Mouse (Mus musculus): Measurements from ENCODE around the gene Apobec1. TPM values are rescaled to one million over a fixed set of nuclear protein-coding genes. Genes with fewer than 3 reads are reported as not detected.

Apobec1 gene
- polyA plus RNA-seq, 1 experiment = 3.2 TPM

DNA sequence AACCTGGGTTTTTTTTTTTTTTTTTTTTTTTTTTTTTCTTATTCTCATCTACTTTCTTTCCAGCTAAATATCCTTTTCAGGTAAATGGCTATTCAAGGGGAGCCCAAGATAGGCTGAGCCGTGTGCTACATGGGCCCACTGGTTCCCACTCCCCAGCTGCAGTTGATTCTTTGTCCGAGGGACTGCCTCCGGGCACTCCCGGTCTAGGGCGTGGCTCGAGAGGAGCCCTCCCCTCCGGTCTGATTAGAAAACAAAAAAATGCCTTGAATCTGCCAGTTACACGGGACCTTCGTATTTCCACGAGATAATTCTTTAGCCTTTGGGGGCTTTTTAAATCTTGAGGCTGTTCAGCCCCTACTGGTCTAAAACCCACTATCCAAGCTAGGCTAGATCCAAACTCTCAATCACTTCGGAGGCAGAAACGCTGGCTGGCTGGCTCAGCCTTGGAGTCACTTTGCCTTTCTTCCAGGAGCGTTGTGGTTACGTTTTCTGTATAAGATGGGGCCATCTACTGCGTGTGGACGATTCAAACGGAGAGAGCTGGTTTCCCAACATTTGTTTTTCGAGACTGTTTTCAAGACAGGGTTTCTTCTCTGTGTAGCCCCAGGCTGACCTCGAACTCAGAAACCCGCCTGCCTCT, 25.3 kb upstream of the Apobec1 start:
- WGBS = 47% methylated on average over 20 of the region's 20 CpGs
- TF ChIP-seq CTCF (IDR thresholded peaks at IDR 0.05; ENCODE audit: borderline replicate concordance, insufficient read depth, low read depth, low read length) = no peak
- no peak for TF ChIP-seq POLR2A (IDR thresholded peaks at IDR 0.05; ENCODE audit: borderline replicate concordance, insufficient read depth, low read length)
- H3K27me3 ChIP-seq (ENCODE audit: control insufficient read depth, insufficient read depth, low read length) = peaks cover 2% of the 10 kb centered on the region; the same call in 1 of the 2 replicates
- H3K4me3 ChIP-seq (replicated peaks; ENCODE audit: insufficient read depth, low read depth, low read length) = no peak overlapping the region
- no peaks in the 10 kb centered on the region for H3K4me1 ChIP-seq (ENCODE audit: control insufficient read depth, insufficient read depth, low read length)
- DNase-seq = no peak
- H3K27ac ChIP-seq (ENCODE audit: insufficient read depth, low read length) = no peak overlapping the region

DNA sequence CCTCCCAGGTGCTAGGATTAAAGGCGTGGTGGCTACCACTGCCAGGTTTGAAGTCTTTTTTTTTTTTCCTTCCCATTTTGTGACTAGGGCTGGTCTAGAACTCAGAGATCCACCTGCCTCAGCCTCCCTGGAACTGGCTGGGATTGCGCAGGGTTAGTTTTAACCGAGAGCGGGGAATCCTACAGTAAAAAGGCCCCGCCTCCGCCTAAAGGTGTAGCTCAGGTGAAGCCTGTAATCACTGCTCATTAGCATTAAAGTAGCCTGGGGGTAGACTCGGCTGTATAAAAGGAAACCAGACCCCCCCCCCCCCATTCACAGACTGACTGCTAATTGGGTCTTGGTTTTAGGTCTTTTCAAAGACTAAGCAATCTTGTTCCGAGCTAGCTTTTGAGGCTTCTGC, 23.9 kb upstream of the Apobec1 start, which contains the start of gene Dppa3:
TSS of gene Dppa3 (plus strand) at position 301 of the 400 bp plus-strand sequence.
- WGBS = 91% methylated on average over 8 of the region's 8 CpGs
- TF ChIP-seq CTCF (IDR thresholded peaks at IDR 0.05; ENCODE audit: borderline replicate concordance, insufficient read depth, low read depth, low read length) (no peak), POLR2A (IDR thresholded peaks at IDR 0.05; ENCODE audit: borderline replicate concordance, insufficient read depth, low read length) (no peak)
- DNase-seq = no peak
- no peak within 1 kb of the TSS for H3K27ac ChIP-seq (ENCODE audit: insufficient read depth, low read length)
- H3K27me3 ChIP-seq (ENCODE audit: control insufficient read depth, insufficient read depth, low read length) = peaks cover 2% of the 10 kb centered on the region; the same call in 1 of the 2 replicates
- H3K4me3 ChIP-seq (replicated peaks; ENCODE audit: insufficient read depth, low read depth, low read length) = no peak within 1 kb of the TSS
- no peaks in the 10 kb centered on the region for H3K4me1 ChIP-seq (ENCODE audit: control insufficient read depth, insufficient read depth, low read length)

- Histone ChIP-seq H3K27ac (ENCODE audit: insufficient read depth, low read length) (no peak overlapping the region), H3K4me1 (ENCODE audit: control insufficient read depth, insufficient read depth, low read length) (no peaks in the 10 kb centered on the region), H3K4me3 (replicated peaks; ENCODE audit: insufficient read depth, low read depth, low read length) (no peak overlapping the region), H3K27me3 (ENCODE audit: control insufficient read depth, insufficient read depth, low read length) (peaks cover 2% of the 10 kb centered on the region; the same call in 1 of the 2 replicates)
- no peak for DNase-seq
- 57% methylated on average over 4 of the region's 4 CpGs for WGBS
- TF ChIP-seq POLR2A (IDR thresholded peaks at IDR 0.05; ENCODE audit: borderline replicate concordance, insufficient read depth, low read length) = no peak
Measured at GRCm38 (mm10) chr6:122625156-122625555, 22.9 kb upstream of the Apobec1 start.

DNA sequence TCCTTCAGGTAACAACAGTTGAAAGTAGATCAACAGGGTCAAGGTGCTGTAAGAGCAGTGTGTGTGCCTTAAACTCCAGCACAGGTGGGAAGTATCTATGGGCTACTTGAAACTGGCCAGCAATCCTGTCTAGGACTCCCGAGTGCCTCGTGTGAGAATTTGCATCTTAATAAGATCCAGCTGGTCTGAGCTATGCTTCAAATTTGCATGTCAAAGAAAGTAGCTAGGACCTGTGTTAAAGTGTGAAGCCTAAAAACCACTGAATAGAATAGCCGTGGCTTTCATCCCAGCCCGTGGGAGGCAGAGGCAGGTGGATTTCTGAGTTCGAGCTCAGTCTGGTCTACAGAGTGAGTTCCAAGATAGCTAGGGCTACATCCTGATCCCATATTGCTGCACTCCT, 22.2 kb upstream of the Apobec1 start:
- no peak for DNase-seq
- no peak for TF ChIP-seq CTCF (IDR thresholded peaks at IDR 0.05; ENCODE audit: borderline replicate concordance, insufficient read depth, low read depth, low read length)
- no peak for TF ChIP-seq POLR2A (IDR thresholded peaks at IDR 0.05; ENCODE audit: borderline replicate concordance, insufficient read depth, low read length)
- Histone ChIP-seq H3K4me1 (ENCODE audit: control insufficient read depth, insufficient read depth, low read length) (no peaks in the 10 kb centered on the region), H3K27ac (ENCODE audit: insufficient read depth, low read length) (no peak overlapping the region), H3K4me3 (replicated peaks; ENCODE audit: insufficient read depth, low read depth, low read length) (no peak overlapping the region), H3K27me3 (ENCODE audit: control insufficient read depth, insufficient read depth, low read length) (peaks cover 2% of the 10 kb centered on the region; the same call in 1 of the 2 replicates)
- 19% methylated on average over 5 of the region's 5 CpGs for WGBS

DNA sequence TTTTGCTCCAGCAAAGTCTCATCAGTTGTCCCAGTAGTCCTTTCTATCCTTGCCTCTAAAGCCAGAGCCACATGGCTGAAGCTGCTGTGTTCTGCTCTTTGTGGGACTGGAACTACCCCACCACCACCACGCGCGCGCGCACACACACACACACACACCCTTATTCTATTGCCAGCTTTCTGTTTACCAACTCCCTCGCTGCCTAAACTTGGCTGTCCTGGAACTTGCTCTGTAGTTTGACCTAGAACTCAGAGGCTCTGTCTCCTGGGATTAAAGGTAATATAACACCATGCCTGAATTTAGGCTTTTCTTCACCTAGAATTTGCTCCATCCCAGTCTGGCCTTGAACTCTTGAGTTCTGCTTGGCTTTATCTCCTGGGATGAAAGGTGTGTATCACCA, 18.8 kb upstream of the Apobec1 start:
- WGBS = 92% methylated on average over 6 of the region's 6 CpGs
- H3K4me3 ChIP-seq (replicated peaks; ENCODE audit: insufficient read depth, low read depth, low read length) = no peak overlapping the region
- TF ChIP-seq POLR2A (IDR thresholded peaks at IDR 0.05; ENCODE audit: borderline replicate concordance, insufficient read depth, low read length) (no peak), CTCF (IDR thresholded peaks at IDR 0.05; ENCODE audit: borderline replicate concordance, insufficient read depth, low read depth, low read length) (no peak)
- no peak for DNase-seq
- no peak overlapping the region for H3K27ac ChIP-seq (ENCODE audit: insufficient read depth, low read length)
- no peaks in the 10 kb centered on the region for H3K27me3 ChIP-seq (ENCODE audit: control insufficient read depth, insufficient read depth, low read length)
- H3K4me1 ChIP-seq (ENCODE audit: control insufficient read depth, insufficient read depth, low read length) = no peaks in the 10 kb centered on the region

GRCm38 (mm10) chr6:122616022-122616421, 13.8 kb upstream of the Apobec1 start:
- no peaks in the 10 kb centered on the region for H3K4me1 ChIP-seq (ENCODE audit: control insufficient read depth, insufficient read depth, low read length)
- no peak for TF ChIP-seq POLR2A (IDR thresholded peaks at IDR 0.05; ENCODE audit: borderline replicate concordance, insufficient read depth, low read length)
- no peak for TF ChIP-seq CTCF (IDR thresholded peaks at IDR 0.05; ENCODE audit: borderline replicate concordance, insufficient read depth, low read depth, low read length)
- H3K27me3 ChIP-seq (ENCODE audit: control insufficient read depth, insufficient read depth, low read length) = no peaks in the 10 kb centered on the region
- no peak overlapping the region for H3K27ac ChIP-seq (ENCODE audit: insufficient read depth, low read length)
- 67% methylated on average over 3 of the region's 3 CpGs for WGBS
- no peak for DNase-seq
- H3K4me3 ChIP-seq (replicated peaks; ENCODE audit: insufficient read depth, low read depth, low read length) = no peak overlapping the region

- no peaks in the 10 kb centered on the region for H3K27me3 ChIP-seq (ENCODE audit: control insufficient read depth, insufficient read depth, low read length)
- H3K4me3 ChIP-seq (replicated peaks; ENCODE audit: insufficient read depth, low read depth, low read length) = no peak overlapping the region
- H3K27ac ChIP-seq (ENCODE audit: insufficient read depth, low read length) = no peak overlapping the region
- 64% methylated on average over 2 of the region's 2 CpGs for WGBS
- no peaks in the 10 kb centered on the region for H3K4me1 ChIP-seq (ENCODE audit: control insufficient read depth, insufficient read depth, low read length)
- TF ChIP-seq POLR2A (IDR thresholded peaks at IDR 0.05; ENCODE audit: borderline replicate concordance, insufficient read depth, low read length) (no peak), CTCF (IDR thresholded peaks at IDR 0.05; ENCODE audit: borderline replicate concordance, insufficient read depth, low read depth, low read length) (no peak)
- DNase-seq = no peak
Measured at GRCm38 (mm10) chr6:122614047-122614446, 11.8 kb upstream of the Apobec1 start.

GRCm38 (mm10) chr6:122612426-122612825, 10.2 kb upstream of the Apobec1 start:
- H3K27ac ChIP-seq (ENCODE audit: insufficient read depth, low read length) = no peak overlapping the region
- no peak for DNase-seq
- no peaks in the 10 kb centered on the region for H3K27me3 ChIP-seq (ENCODE audit: control insufficient read depth, insufficient read depth, low read length)
- TF ChIP-seq CTCF (IDR thresholded peaks at IDR 0.05; ENCODE audit: borderline replicate concordance, insufficient read depth, low read depth, low read length) (no peak), POLR2A (IDR thresholded peaks at IDR 0.05; ENCODE audit: borderline replicate concordance, insufficient read depth, low read length) (no peak)
- H3K4me1 ChIP-seq (ENCODE audit: control insufficient read depth, insufficient read depth, low read length) = no peaks in the 10 kb centered on the region
- 81% methylated on average over 4 of the region's 4 CpGs for WGBS
- no peak overlapping the region for H3K4me3 ChIP-seq (replicated peaks; ENCODE audit: insufficient read depth, low read depth, low read length)

Data from cerebellum, adult 2 months (tissue).